Mouse (Mus musculus): ENCODE data around the gene Uts2r. TPM values are rescaled to one million over a fixed set of nuclear protein-coding genes. Genes with fewer than 3 reads are reported as not detected.

Gene Uts2r
- polyA plus RNA-seq, 1 experiment from 2014 or later = 0.09 TPM

DNA sequence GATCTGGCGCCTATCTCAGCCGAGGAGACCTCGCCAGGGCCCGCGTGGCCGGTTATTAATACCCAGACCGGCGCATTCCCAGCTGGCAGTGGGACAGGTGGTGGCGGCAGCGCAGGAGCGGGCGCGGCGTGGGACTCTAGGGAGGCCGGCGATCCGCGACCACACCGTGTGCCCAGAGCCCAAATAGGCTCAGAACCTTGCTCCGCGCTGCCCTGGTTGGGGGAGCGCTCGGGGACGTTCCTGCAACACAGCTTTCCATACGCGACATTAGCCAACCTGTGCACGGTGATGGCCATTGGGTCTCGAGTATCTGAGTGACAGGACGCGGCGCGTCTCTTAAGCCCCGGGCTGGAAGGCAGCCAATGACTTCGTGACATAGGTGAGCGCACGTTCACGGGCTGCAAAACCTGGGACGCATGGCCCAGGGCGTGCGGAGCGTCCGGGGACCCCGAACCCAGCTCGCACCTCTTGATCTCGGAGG is 3.6 kb upstream of the Uts2r start:
- 2% methylated on average over 45 of the region's 45 CpGs for WGBS
- H3K9ac ChIP-seq (replicated peaks; ENCODE audit: low read length) = peak overlapping the region; percentile 19
- ATAC-seq (ENCODE audit: low FRiP score, low TSS enrichment) = no peak

DNA sequence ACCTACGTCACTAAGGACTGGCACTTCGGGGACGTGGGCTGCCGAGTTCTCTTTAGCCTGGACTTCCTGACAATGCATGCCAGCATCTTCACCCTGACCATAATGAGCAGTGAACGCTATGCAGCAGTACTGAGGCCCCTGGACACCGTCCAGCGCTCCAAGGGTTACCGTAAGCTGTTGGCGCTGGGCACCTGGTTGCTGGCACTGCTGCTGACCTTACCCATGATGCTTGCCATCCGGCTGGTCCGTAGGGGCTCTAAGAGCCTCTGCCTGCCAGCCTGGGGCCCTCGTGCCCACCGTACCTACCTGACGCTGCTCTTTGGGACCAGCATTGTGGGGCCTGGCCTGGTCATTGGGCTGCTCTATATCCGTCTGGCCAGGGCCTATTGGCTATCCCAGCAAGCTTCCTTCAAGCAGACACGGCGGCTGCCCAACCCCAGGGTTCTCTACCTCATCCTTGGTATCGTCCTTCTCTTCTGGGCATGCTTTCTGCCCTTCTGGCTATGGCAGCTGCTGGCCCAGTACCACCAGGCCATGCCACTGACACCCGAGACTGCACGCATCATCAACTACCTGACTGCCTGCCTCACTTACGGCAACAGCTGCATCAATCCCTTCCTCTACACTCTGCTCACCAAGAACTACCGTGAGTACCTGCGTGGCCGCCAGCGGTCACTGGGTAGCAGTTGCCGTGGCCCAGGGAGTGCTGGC is 720 bp downstream of the Uts2r start:
- no peaks in the 10 kb centered on the region for H3K36me3 ChIP-seq (ENCODE audit: insufficient read depth, low read length)
- peaks cover 26% of the 10 kb centered on the region for H3K27me3 ChIP-seq (ENCODE audit: insufficient read depth, low read length)
- H3K4me3 ChIP-seq (ENCODE audit: low read length) = no peak overlapping the region
- 75% methylated on average over 26 of the region's 26 CpGs for WGBS
- H3K9ac ChIP-seq (replicated peaks; ENCODE audit: low read length) = no peak overlapping the region
- peak; percentile 54 for ATAC-seq (ENCODE audit: low FRiP score, low TSS enrichment)
- no peak overlapping the region for H3K27ac ChIP-seq (ENCODE audit: low read length)
- H3K4me1 ChIP-seq (ENCODE audit: insufficient read depth, low read length) = peaks cover 10% of the 10 kb centered on the region; the same call in 1 of the 2 replicates
- no peak overlapping the region for H3K4me2 ChIP-seq (replicated peaks; ENCODE audit: low read depth, low read length)
- no peaks in the 10 kb centered on the region for H3K9me3 ChIP-seq (ENCODE audit: low read length)

More for the DNA sequence above, 3.6 kb upstream of the Uts2r start:
- H3K4me3 ChIP-seq (ENCODE audit: low read length) = peak overlapping the region; percentile 48
- H3K27me3 ChIP-seq (ENCODE audit: insufficient read depth, low read length) = peaks cover 37% of the 10 kb centered on the region
- H3K9me3 ChIP-seq (ENCODE audit: low read length) = no peaks in the 10 kb centered on the region
- H3K4me2 ChIP-seq (replicated peaks; ENCODE audit: low read depth, low read length) = peak overlapping the region; percentile 67
- no peaks in the 10 kb centered on the region for H3K36me3 ChIP-seq (ENCODE audit: insufficient read depth, low read length)
- peaks cover 10% of the 10 kb centered on the region; the same call in 1 of the 2 replicates for H3K4me1 ChIP-seq (ENCODE audit: insufficient read depth, low read length)
- H3K27ac ChIP-seq (ENCODE audit: low read length) = no peak overlapping the region

DNA sequence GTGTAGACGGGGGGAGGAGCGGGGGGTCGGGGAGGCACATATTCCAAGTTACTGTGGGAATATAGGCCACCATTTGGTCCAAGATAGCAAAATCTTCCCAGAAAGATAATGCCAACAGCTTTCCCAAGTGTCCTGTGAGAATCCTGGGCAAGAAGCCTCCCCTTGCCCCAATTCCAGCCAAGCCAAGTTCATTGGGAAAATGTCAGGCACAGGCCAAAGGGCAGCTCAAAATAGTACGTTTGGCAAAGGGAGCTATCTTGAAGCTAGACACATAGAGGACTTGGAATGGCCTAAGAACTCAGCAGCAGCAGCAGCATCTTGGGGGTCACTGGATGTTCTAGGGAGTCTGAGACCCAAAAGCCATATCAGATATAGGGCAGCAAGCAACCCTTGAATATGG is 3.7 kb downstream of the Uts2r start:
- Histone ChIP-seq H3K4me3 (ENCODE audit: low read length) (no peak overlapping the region), H3K9ac (replicated peaks; ENCODE audit: low read length) (no peak overlapping the region), H3K27ac (ENCODE audit: low read length) (no peak overlapping the region), H3K4me2 (replicated peaks; ENCODE audit: low read depth, low read length) (no peak overlapping the region), H3K27me3 (ENCODE audit: insufficient read depth, low read length) (0 out of 2 replicates have a peak, but pooled peaks cover 2% of the 10 kb centered on the region), H3K4me1 (ENCODE audit: insufficient read depth, low read length) (no peaks in the 10 kb centered on the region), H3K36me3 (ENCODE audit: insufficient read depth, low read length) (no peaks in the 10 kb centered on the region), H3K9me3 (ENCODE audit: low read length) (no peaks in the 10 kb centered on the region)
- 82% methylated on average over 4 of the region's 4 CpGs for WGBS
- ATAC-seq (ENCODE audit: low FRiP score, low TSS enrichment) = no peak

DNA sequence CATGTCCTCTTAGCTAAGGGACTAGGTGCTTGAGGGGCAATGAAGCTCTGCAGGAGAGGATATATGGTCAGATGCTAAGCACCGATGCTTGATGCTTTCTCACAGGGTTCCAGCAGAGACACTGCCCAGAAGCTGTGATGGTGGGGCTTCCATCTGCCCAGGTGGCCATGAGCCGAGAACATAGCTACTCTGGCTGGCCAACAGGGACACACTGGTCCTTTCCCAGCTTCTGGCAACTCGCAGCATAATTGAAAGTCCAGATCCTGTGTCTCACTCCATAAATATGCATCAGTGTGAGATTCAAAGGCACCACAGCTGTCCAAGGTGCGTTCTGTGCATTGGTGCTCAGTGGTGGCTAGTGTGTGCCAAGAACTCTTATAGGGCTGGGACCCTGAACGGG is 13.1 kb downstream of the Uts2r start:
- Histone ChIP-seq H3K27ac (ENCODE audit: low read length) (no peak overlapping the region), H3K4me3 (ENCODE audit: low read length) (no peak overlapping the region), H3K27me3 (ENCODE audit: insufficient read depth, low read length) (no peaks in the 10 kb centered on the region)

DNA sequence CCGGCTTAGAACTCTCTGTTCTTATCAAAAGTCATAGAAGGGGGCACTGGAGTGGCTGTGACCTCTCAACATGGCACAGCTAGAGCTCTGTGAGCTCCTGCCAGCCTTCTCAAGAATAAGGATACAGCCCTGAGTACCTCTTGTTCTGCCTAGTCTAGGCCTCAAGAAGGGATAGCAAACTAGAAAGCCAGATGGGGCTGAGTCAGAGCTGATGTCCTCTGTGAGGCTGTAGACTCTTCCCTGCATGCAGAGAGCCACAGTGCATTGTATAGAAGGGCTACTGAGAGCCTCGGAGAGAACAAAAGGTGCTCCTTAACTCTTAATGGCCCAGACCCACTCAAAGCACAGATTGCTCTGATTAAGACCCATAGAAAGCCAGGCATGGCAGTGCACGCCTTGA is 14.2 kb downstream of the Uts2r start:
- H3K9me3 ChIP-seq (ENCODE audit: low read length) = no peaks in the 10 kb centered on the region
- no peak overlapping the region for H3K9ac ChIP-seq (replicated peaks; ENCODE audit: low read length)
- H3K4me1 ChIP-seq (ENCODE audit: insufficient read depth, low read length) = no peaks in the 10 kb centered on the region
- ATAC-seq (ENCODE audit: low FRiP score, low TSS enrichment) = no peak
- H3K36me3 ChIP-seq (ENCODE audit: insufficient read depth, low read length) = no peaks in the 10 kb centered on the region
- no peaks in the 10 kb centered on the region for H3K27me3 ChIP-seq (ENCODE audit: insufficient read depth, low read length)
- H3K27ac ChIP-seq (ENCODE audit: low read length) = no peak overlapping the region
- WGBS = 59% methylated on average over 3 of the region's 3 CpGs
- H3K4me2 ChIP-seq (replicated peaks; ENCODE audit: low read depth, low read length) = no peak overlapping the region
- no peak overlapping the region for H3K4me3 ChIP-seq (ENCODE audit: low read length)

More for the DNA sequence above, 13.1 kb downstream of the Uts2r start:
- no peaks in the 10 kb centered on the region for H3K36me3 ChIP-seq (ENCODE audit: insufficient read depth, low read length)
- H3K4me2 ChIP-seq (replicated peaks; ENCODE audit: low read depth, low read length) = no peak overlapping the region
- H3K9ac ChIP-seq (replicated peaks; ENCODE audit: low read length) = no peak overlapping the region
- WGBS = 87% methylated on average over 5 of the region's 5 CpGs
- no peaks in the 10 kb centered on the region for H3K9me3 ChIP-seq (ENCODE audit: low read length)
- no peak for ATAC-seq (ENCODE audit: low FRiP score, low TSS enrichment)
- H3K4me1 ChIP-seq (ENCODE audit: insufficient read depth, low read length) = no peaks in the 10 kb centered on the region

DNA sequence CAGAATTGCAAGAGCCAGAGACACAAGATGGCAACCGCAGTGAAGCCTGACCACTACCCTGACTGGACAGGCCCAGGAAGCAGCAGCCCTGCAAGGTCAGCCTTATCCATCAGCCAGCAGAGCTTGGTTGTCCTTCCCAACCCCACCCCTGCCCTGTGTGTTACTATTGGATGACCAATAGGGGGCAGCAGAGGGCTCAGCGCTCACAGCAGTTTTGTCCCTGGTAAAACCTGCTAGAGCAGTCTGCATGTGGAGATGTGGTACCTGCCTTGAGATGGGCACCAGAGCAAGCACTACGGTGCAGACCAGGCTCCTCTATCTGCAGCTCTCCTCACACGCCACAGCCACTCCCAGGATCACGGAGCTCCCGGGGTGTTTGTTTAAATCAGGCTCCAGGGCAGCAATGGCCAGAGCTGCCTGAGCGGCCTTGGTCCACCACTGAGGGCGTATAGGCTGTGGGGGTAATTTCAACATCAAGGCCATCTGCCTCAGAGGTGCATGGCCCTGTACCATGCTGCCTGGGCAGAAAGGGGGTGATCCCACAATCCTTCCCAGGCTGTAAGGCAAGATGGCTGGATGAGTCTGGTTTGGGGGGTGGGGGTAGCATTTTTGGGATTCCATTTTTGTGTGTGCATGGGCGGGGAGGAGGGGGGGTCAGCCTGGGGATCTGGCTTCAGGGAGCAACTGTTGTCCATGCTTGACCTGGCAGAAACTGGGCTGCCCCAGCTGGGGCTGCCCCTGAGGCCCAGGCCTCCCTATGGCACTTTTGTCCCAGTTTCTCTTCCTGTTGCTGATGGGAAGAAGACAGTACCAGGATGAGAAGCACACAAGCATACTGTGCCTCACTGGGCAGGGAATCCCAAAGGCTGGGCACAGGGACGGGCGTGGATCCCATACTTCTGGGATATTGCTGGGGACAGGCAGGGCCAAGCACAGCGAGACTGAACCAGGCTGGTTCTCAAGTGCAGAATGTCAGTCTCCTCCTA is 16.5 kb downstream of the Uts2r start:
- Histone ChIP-seq H3K4me1 (ENCODE audit: insufficient read depth, low read length) (no peaks in the 10 kb centered on the region), H3K9me3 (ENCODE audit: low read length) (no peaks in the 10 kb centered on the region), H3K36me3 (ENCODE audit: insufficient read depth, low read length) (no peaks in the 10 kb centered on the region), H3K4me3 (ENCODE audit: low read length) (no peak overlapping the region), H3K27ac (ENCODE audit: low read length) (no peak overlapping the region), H3K9ac (replicated peaks; ENCODE audit: low read length) (no peak overlapping the region), H3K27me3 (ENCODE audit: insufficient read depth, low read length) (no peaks in the 10 kb centered on the region), H3K4me2 (replicated peaks; ENCODE audit: low read depth, low read length) (no peak overlapping the region)
- peak; percentile 60 for ATAC-seq (ENCODE audit: low FRiP score, low TSS enrichment)
- 57% methylated on average over 12 of the region's 12 CpGs for WGBS

DNA sequence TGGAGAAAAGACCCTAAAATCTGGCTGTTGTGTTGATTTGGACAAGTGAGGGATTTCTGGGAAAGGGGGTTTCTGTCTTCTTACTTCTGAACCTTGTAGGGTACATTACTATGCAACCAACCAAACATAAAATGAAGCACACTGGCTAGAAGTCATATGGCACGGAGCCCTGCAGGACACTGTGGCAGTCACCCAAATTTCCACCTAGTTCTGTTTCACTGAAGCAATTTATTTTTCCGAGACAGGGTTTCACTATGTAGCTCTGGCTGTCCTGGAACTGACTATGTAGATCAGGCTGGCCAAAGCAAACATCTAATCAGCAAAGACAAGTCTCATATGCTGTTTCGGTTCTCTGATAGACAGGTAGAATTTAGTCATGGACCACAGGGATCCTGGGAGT is 29.6 kb downstream of the Uts2r start:
- H3K4me3 ChIP-seq (ENCODE audit: low read length) = no peak overlapping the region
- H3K4me1 ChIP-seq (ENCODE audit: insufficient read depth, low read length) = no peaks in the 10 kb centered on the region
- H3K27me3 ChIP-seq (ENCODE audit: insufficient read depth, low read length) = no peaks in the 10 kb centered on the region
- no peak overlapping the region for H3K4me2 ChIP-seq (replicated peaks; ENCODE audit: low read depth, low read length)
- 90% methylated on average over 3 of the region's 3 CpGs for WGBS
- H3K9ac ChIP-seq (replicated peaks; ENCODE audit: low read length) = no peak overlapping the region
- ATAC-seq (ENCODE audit: low FRiP score, low TSS enrichment) = no peak
- H3K27ac ChIP-seq (ENCODE audit: low read length) = no peak overlapping the region
- no peaks in the 10 kb centered on the region for H3K9me3 ChIP-seq (ENCODE audit: low read length)
- 0 out of 2 replicates have a peak, but pooled peaks cover 4% of the 10 kb centered on the region for H3K36me3 ChIP-seq (ENCODE audit: insufficient read depth, low read length)

DNA sequence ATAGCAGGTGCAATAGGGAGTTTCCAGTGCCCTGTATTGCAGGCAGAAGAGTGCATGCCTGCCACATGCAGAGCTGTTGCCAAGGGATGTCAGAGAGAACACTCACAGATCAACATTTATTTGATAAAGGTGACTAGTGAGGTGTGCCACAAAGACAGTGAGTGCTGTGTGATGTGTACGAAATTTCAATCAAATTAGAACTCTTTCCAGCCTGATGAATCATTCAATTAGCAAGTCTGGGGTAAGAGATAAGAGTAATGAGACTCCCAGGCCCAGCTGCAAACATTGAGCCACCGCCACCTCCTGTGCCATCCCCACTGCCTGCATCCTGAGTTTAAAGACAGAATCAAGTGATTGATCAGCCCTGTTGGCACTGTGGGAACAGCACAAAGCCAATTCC is 32.7 kb downstream of the Uts2r start:
- no peak overlapping the region for H3K27ac ChIP-seq (ENCODE audit: low read length)
- 47% methylated on average over 2 of the region's 2 CpGs for WGBS
- H3K9ac ChIP-seq (replicated peaks; ENCODE audit: low read length) = no peak overlapping the region
- H3K36me3 ChIP-seq (ENCODE audit: insufficient read depth, low read length) = peaks cover 4% of the 10 kb centered on the region; the same call in 1 of the 2 replicates
- H3K27me3 ChIP-seq (ENCODE audit: insufficient read depth, low read length) = no peaks in the 10 kb centered on the region
- no peak for ATAC-seq (ENCODE audit: low FRiP score, low TSS enrichment)
- H3K4me2 ChIP-seq (replicated peaks; ENCODE audit: low read depth, low read length) = no peak overlapping the region
- no peaks in the 10 kb centered on the region for H3K9me3 ChIP-seq (ENCODE audit: low read length)
- no peaks in the 10 kb centered on the region for H3K4me1 ChIP-seq (ENCODE audit: insufficient read depth, low read length)
- no peak overlapping the region for H3K4me3 ChIP-seq (ENCODE audit: low read length)

DNA sequence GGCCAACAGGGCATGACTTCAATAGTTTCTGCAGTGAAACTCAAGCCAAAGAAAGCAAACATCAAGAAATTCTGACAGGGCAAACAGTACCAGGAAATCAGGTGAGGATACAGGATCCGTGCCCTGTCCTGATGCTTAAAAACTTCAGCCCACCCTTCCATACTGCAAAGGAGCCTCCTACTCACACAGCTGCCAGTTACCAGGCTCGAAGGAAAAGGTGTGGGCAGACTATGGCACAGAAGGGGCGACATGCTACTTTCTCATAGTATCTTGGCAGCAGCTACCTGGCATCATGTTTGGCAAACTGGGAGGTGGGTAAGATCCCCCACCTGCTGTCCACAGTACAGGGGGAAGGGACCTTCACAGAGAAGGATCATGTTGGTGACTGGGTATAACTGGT is 33.3 kb downstream of the Uts2r start:
- H3K4me2 ChIP-seq (replicated peaks; ENCODE audit: low read depth, low read length) = no peak overlapping the region
- 38% methylated on average over 3 of the region's 3 CpGs for WGBS
- H3K4me1 ChIP-seq (ENCODE audit: insufficient read depth, low read length) = no peaks in the 10 kb centered on the region
- H3K27ac ChIP-seq (ENCODE audit: low read length) = no peak overlapping the region
- no peak overlapping the region for H3K9ac ChIP-seq (replicated peaks; ENCODE audit: low read length)
- ATAC-seq (ENCODE audit: low FRiP score, low TSS enrichment) = no peak
- peaks cover 4% of the 10 kb centered on the region; the same call in 1 of the 2 replicates for H3K36me3 ChIP-seq (ENCODE audit: insufficient read depth, low read length)
- H3K4me3 ChIP-seq (ENCODE audit: low read length) = no peak overlapping the region
- no peaks in the 10 kb centered on the region for H3K9me3 ChIP-seq (ENCODE audit: low read length)
- H3K27me3 ChIP-seq (ENCODE audit: insufficient read depth, low read length) = no peaks in the 10 kb centered on the region

Data from kidney, embryonic 16.5 days (tissue).